Comparison of ENCODE assay signal across 8 mouse cellular contexts in genomic region chr17:47521551-47522258, GRCm38 (mm10). TPM values are rescaled to one million over a fixed set of nuclear protein-coding genes. Genes with fewer than 3 reads are reported as not detected.
A peak's percentile ranks its signal among the peaks of the same experiment; 100 is the strongest.
DNase-seq lines count a peak whose midpoint lies in the region; ATAC-seq and TF ChIP-seq lines count a peak whose summit lies in the region.

No protein-coding gene starts in this region.

- DNase-seq in urinary bladder, postnatal 4 days (ENCODE audit: low spot score in 2 of 2), result peak; percentile 72 to 81
- no peak for DNase-seq in urinary bladder, postnatal 25 days (ENCODE audit: low spot score)
- peak; percentile 43 to 46 for DNase-seq in kidney, postnatal 36 days
- no peak for DNase-seq in cerebellum, adult 2 months

- no peaks in the 10 kb centered on the region for H3K27me3 ChIP-seq in embryonic facial prominence, embryonic 13.5 days
- no peaks in the 10 kb centered on the region for H3K27me3 ChIP-seq in heart, embryonic 16.5 days (ENCODE audit: control insufficient read depth, insufficient read depth, low read length)
- H3K27me3 ChIP-seq in megakaryocyte, embryonic 14.5 days (replicated peaks), result no peaks in the 10 kb centered on the region
- no peaks in the 10 kb centered on the region for H3K27me3 ChIP-seq in small intestine, adult 2 months (ENCODE audit: control insufficient read depth, insufficient read depth, low read length)
- H3K27me3 ChIP-seq in cerebellum, adult 2 months (ENCODE audit: control insufficient read depth, insufficient read depth, low read length), result no peaks in the 10 kb centered on the region

- peak; percentile 84 for ATAC-seq in embryonic facial prominence, embryonic 13.5 days (ENCODE audit: insufficient number of reproducible peaks, insufficient read depth, low FRiP score, low TSS enrichment, low read depth)
- peak; percentile 87 for ATAC-seq in heart, embryonic 16.5 days (replicated peaks; ENCODE audit: extremely low read depth, insufficient read depth, low FRiP score)

- TF ChIP-seq POLR2A in small intestine, adult 2 months (IDR thresholded peaks at IDR 0.05; ENCODE audit: low read depth, low read length), result no peak
- TF ChIP-seq POLR2A in cerebellum, adult 2 months (IDR thresholded peaks at IDR 0.05; ENCODE audit: borderline replicate concordance, insufficient read depth, low read length), result no peak

- H3K9me3 ChIP-seq in embryonic facial prominence, embryonic 13.5 days, result no peaks in the 10 kb centered on the region
- H3K9me3 ChIP-seq in heart, embryonic 16.5 days (replicated peaks; ENCODE audit: control insufficient read depth, low read length), result no peaks in the 10 kb centered on the region
- H3K9me3 ChIP-seq in megakaryocyte, embryonic 14.5 days, result no peaks in the 10 kb centered on the region

- WGBS in embryonic facial prominence, embryonic 13.5 days, result 2% methylated on average over 16 of the region's 17 CpGs
- WGBS in heart, embryonic 16.5 days, result 0% methylated on average over 17 of the region's 17 CpGs
- WGBS in small intestine, adult 2 months, result 30% methylated on average over 17 of the region's 17 CpGs
- whole genome bisulfite sequencing in cerebellum, adult 2 months, result 6% methylated on average over 17 of the region's 17 CpGs

- H3K27ac ChIP-seq in embryonic facial prominence, embryonic 13.5 days, result peak overlapping the region; percentile 96
- peak overlapping the region; percentile 100 for H3K27ac ChIP-seq in heart, embryonic 16.5 days (ENCODE audit: low read length)
- H3K27ac ChIP-seq in small intestine, adult 2 months (ENCODE audit: insufficient read depth, low read depth, low read length), result peak overlapping the region; percentile 44
- H3K27ac ChIP-seq in cerebellum, adult 2 months (ENCODE audit: insufficient read depth, low read length), result no peak overlapping the region

- peak overlapping the region; percentile 64 for H3K9ac ChIP-seq in embryonic facial prominence, embryonic 13.5 days
- peak overlapping the region; percentile 80 for H3K9ac ChIP-seq in heart, embryonic 16.5 days (ENCODE audit: low read length)

- H3K4me2 ChIP-seq in embryonic facial prominence, embryonic 13.5 days, result peak overlapping the region; percentile 55
- peak overlapping the region; percentile 71 for H3K4me2 ChIP-seq in heart, embryonic 16.5 days (ENCODE audit: low read depth, low read length)

- TF ChIP-seq CTCF in small intestine, adult 2 months (IDR thresholded peaks at IDR 0.05; ENCODE audit: extremely low read depth, insufficient read length, insufficient replicate concordance, low read depth, low read length), result no peak
- TF ChIP-seq CTCF in cerebellum, adult 2 months (IDR thresholded peaks at IDR 0.05; ENCODE audit: borderline replicate concordance, insufficient read depth, low read depth, low read length), result no peak

- peaks cover 54% of the 10 kb centered on the region for H3K4me1 ChIP-seq in embryonic facial prominence, embryonic 13.5 days
- H3K4me1 ChIP-seq in heart, embryonic 16.5 days (ENCODE audit: control insufficient read depth, insufficient read depth, low read length), result peaks cover 62% of the 10 kb centered on the region
- peaks cover 89% of the 10 kb centered on the region for H3K4me1 ChIP-seq in megakaryocyte, embryonic 14.5 days
- H3K4me1 ChIP-seq in small intestine, adult 2 months (ENCODE audit: control insufficient read depth, insufficient read depth, insufficient read length, low read length), result peaks cover 13% of the 10 kb centered on the region
- no peaks in the 10 kb centered on the region for H3K4me1 ChIP-seq in cerebellum, adult 2 months (ENCODE audit: control insufficient read depth, insufficient read depth, low read length)

- peak overlapping the region; percentile 25 for H3K4me3 ChIP-seq in embryonic facial prominence, embryonic 13.5 days
- peak overlapping the region; percentile 33 for H3K4me3 ChIP-seq in heart, embryonic 16.5 days (ENCODE audit: low read length)
- H3K4me3 ChIP-seq in megakaryocyte, embryonic 14.5 days (replicated peaks), result peak overlapping the region; percentile 89
- H3K4me3 ChIP-seq in small intestine, adult 2 months (ENCODE audit: low read depth, low read length), result no peak overlapping the region
- no peak overlapping the region for H3K4me3 ChIP-seq in cerebellum, adult 2 months (replicated peaks; ENCODE audit: insufficient read depth, low read depth, low read length)

- H3K36me3 ChIP-seq in embryonic facial prominence, embryonic 13.5 days, result no peaks in the 10 kb centered on the region
- H3K36me3 ChIP-seq in heart, embryonic 16.5 days (ENCODE audit: control insufficient read depth, insufficient read depth), result no peaks in the 10 kb centered on the region
- H3K36me3 ChIP-seq in megakaryocyte, embryonic 14.5 days (replicated peaks; ENCODE audit: low read length), result peaks cover 56% of the 10 kb centered on the region
- no peaks in the 10 kb centered on the region for H3K36me3 ChIP-seq in small intestine, adult 2 months (ENCODE audit: control insufficient read depth, insufficient read depth, low read length)

RNA-seq across cellular contexts. Expression of gene Ccnd3, which starts 16.9 kb away (rescaled TPM):
- 359 and 377 TPM in 2 replicates for polyA plus RNA-seq in embryonic facial prominence, embryonic 13.5 days (2015; fragmentation: Nextera tagmentation; extraction: Ambion mirVana)
- 412 and 420 TPM in 2 replicates for polyA plus RNA-seq in heart, embryonic 16.5 days (2015; fragmentation: Nextera tagmentation; extraction: Ambion mirVana)
- 872 and 1,542 TPM in 2 replicates for polyA plus RNA-seq in megakaryocyte, embryonic 14.5 days (2012; ENCODE audit: insufficient read depth, low replicate concordance)
- polyA plus RNA-seq in small intestine, adult 2 months (2012; rRNA removed), result 49.9 and 54.9 TPM in 2 replicates
- 50.5 and 57.3 TPM in 2 replicates for polyA plus RNA-seq in cerebellum, adult 2 months (2012; rRNA removed)

RNA-seq across cellular contexts. Expression of gene Taf8, which starts 19.6 kb away (rescaled TPM):
- polyA plus RNA-seq in embryonic facial prominence, embryonic 13.5 days (2015; fragmentation: Nextera tagmentation; extraction: Ambion mirVana), result 34.1 and 38.1 TPM in 2 replicates
- 20.3 and 20.8 TPM in 2 replicates for polyA plus RNA-seq in heart, embryonic 16.5 days (2015; fragmentation: Nextera tagmentation; extraction: Ambion mirVana)
- 8.7 and 11.5 TPM in 2 replicates for polyA plus RNA-seq in megakaryocyte, embryonic 14.5 days (2012; ENCODE audit: insufficient read depth, low replicate concordance)
- polyA plus RNA-seq in small intestine, adult 2 months (2012; rRNA removed), result 6.2 and 13.3 TPM in 2 replicates
- 30.7 and 32.0 TPM in 2 replicates for polyA plus RNA-seq in cerebellum, adult 2 months (2012; rRNA removed)

Comparison
In these comparisons a context has a peak if more than half of its experiments do, and no peak if none do; other contexts are left out.
1. DNase-seq: peak in urinary bladder, postnatal 4 days (2 of 2) and kidney, postnatal 36 days (2 of 2); none in urinary bladder, postnatal 25 days (single experiment) and cerebellum, adult 2 months (0 of 2).
2. H3K4me3 ChIP-seq: peak in embryonic facial prominence, embryonic 13.5 days (single experiment), heart, embryonic 16.5 days (single experiment) and megakaryocyte, embryonic 14.5 days (single experiment); none in small intestine, adult 2 months (single experiment) and cerebellum, adult 2 months (single experiment).